Mouse (Mus musculus) common myeloid progenitor, adult 5-6 weeks (primary cell): ENCODE results near the gene Limk2. TPM values are rescaled to one million over a fixed set of nuclear protein-coding genes. Genes with fewer than 3 reads are reported as not detected.

Experiments used
- ATAC-seq: replicated peaks from 2 replicates; pipeline ENCODE4 v1.8.0; 2016; ENCODE audit warnings: low read depth, mild to moderate bottlenecking, moderate TSS enrichment, inconsistent platforms; ENCODE audit not compliant: poor library complexity, severe bottlenecking
- total RNA-seq: library from RNA; stranded (forward); fragments of 200-1000, 187-1606 nt; gene quantifications from 2 replicates; pipeline ENCODE4 v1.2.3, GENCODE M21; 2017

Limk2 gene
- total RNA-seq, 1 experiment from 2014 or later = 13.8 TPM

GRCm38 (mm10) chr11:3310789-3311585, 98.0 kb downstream of the Limk2 start:
- ATAC-seq = peak; percentile 64

GRCm38 (mm10) chr11:3309884-3310283, 99.1 kb downstream of the Limk2 start:
- ATAC-seq = no peak

- no peak for ATAC-seq
These were observed 101.1 kb downstream of the Limk2 start for GRCm38 (mm10) chr11:3307875-3308274.

GRCm38 (mm10) chr11:3305821-3306220, 103.2 kb downstream of the Limk2 start:
- no peak for ATAC-seq

- no peak for ATAC-seq
These were observed 106.2 kb downstream of the Limk2 start for GRCm38 (mm10) chr11:3302792-3303191.

- no peak for ATAC-seq
These were observed 106.6 kb downstream of the Limk2 start for GRCm38 (mm10) chr11:3302385-3302784.

- ATAC-seq = no peak
These were observed 107.9 kb downstream of the Limk2 start for GRCm38 (mm10) chr11:3301075-3301474.

GRCm38 (mm10) chr11:3298813-3299185, 110.2 kb downstream of the Limk2 start:
- no peak for ATAC-seq

- ATAC-seq = peak; percentile 70
These were observed 110.8 kb downstream of the Limk2 start for GRCm38 (mm10) chr11:3297871-3298812.

- ATAC-seq = no peak
These were observed 112.9 kb downstream of the Limk2 start for GRCm38 (mm10) chr11:3296056-3296455.

- no peak for ATAC-seq
These were observed 114.3 kb downstream of the Limk2 start for GRCm38 (mm10) chr11:3294641-3295040.

Other genes with a start within 250 kb of the Limk2 start
- gene Sfi1, start 215.7 kb downstream of the Limk2 start, total RNA-seq = 16.6 and 19.5 TPM in 2 replicates
- 58.9 and 75.0 TPM in 2 replicates for gene Eif4enif1, start 206.8 kb downstream of the Limk2 start, total RNA-seq
- 277 and 286 TPM in 2 replicates for gene Drg1, start 142.8 kb downstream of the Limk2 start, total RNA-seq
- 67.6 and 72.7 TPM in 2 replicates for gene Patz1, start 120.3 kb downstream of the Limk2 start, total RNA-seq
- gene Pik3ip1, start 78.8 kb downstream of the Limk2 start, total RNA-seq = 26.5 and 33.6 TPM in 2 replicates
- 6.4 and 8.4 TPM in 2 replicates for gene Rnf185, start 43.2 kb upstream of the Limk2 start, total RNA-seq
- gene Pla2g3, start 79.1 kb upstream of the Limk2 start, total RNA-seq = not detected in 2 replicates
- not detected in 2 replicates for gene Inpp5j, start 95.6 kb upstream of the Limk2 start, total RNA-seq
- 3.2 and 3.7 TPM in 2 replicates for gene Selenom, start 105.5 kb upstream of the Limk2 start, total RNA-seq
- 5.2 and 6.9 TPM in 2 replicates for gene Smtn, start 131.4 kb upstream of the Limk2 start, total RNA-seq
- 34.8 and 38.4 TPM in 2 replicates for gene Morc2a, start 240.0 kb upstream of the Limk2 start, total RNA-seq